Mouse (Mus musculus) ES-E14 (cell line): ENCODE measurements around the gene Ngrn.

Experiments used
- HCFC1 ChIP-seq: IDR thresholded peaks from 2 replicates; pipeline ENCODE4 v1.6.1; 2012; ENCODE audit warnings: low read length, inconsistent platforms, borderline replicate concordance; ENCODE audit not compliant: insufficient read depth
- ZC3H11A ChIP-seq: IDR thresholded peaks from 2 replicates; pipeline ENCODE4 v1.6.1; 2012; ENCODE audit warnings: low read depth, mild to moderate bottlenecking, inconsistent platforms, low read length, borderline replicate concordance

DNA sequence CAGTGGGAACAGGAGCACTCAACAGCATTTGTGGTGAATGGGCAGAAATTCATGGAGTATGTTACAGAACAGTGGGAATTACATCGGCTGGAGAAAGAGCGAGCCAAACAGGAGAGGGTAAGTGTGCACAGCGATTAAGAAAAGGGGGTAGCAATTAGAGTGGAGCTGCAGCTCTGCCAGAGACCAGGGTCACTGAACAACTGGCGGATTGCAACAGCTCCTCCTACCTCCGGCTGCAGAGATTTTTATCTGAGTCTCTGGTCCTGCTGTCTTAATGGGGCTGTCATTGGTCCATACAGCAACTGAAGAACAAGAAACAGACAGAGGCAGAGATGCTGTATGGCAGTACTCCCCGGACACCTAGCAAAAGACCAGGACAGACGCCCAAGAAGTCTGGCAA, 49.8 kb downstream of the Ngrn start:
- TF ChIP-seq HCFC1 = no peak
- TF ChIP-seq ZC3H11A = no peak
